Mouse (Mus musculus): ENCODE results near the gene Gm28047. TPM values are rescaled to one million over a fixed set of nuclear protein-coding genes. Genes with fewer than 3 reads are reported as not detected.

Gm28047 gene
- polyA plus RNA-seq, 1 experiment from 2014 or later: not detected

DNA sequence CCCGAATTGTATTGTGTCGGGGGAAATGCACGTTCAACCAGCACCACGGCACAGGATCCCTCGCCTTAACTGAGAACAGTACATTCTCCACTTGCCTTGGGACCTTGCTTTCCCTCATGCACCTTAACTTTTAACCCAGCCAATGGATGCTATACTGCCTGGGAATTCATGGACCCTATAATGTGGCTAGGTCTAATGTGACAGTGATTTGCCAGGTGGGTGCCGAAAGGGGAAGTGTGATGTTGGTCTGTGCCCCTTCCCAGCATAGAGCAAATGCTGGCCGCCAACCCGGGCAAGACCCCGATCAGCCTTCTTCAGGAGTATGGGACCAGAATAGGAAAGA, 106.0 kb downstream of the Gm28047 start:
- no peaks in the 10 kb centered on the region for H3K9me3 ChIP-seq (replicated peaks)
- H3K9ac ChIP-seq: peak overlapping the region; percentile 85
- H3K36me3 ChIP-seq: peaks cover 35% of the 10 kb centered on the region
- H3K4me1 ChIP-seq: peaks cover 34% of the 10 kb centered on the region
- H3K27me3 ChIP-seq: no peaks in the 10 kb centered on the region
- H3K27ac ChIP-seq: peak overlapping the region; percentile 100
- peak overlapping the region; percentile 81 for H3K4me2 ChIP-seq
- WGBS: 17% methylated on average over 9 of the region's 9 CpGs
- peak overlapping the region; percentile 80 for H3K4me3 ChIP-seq (replicated peaks)
- no peak; the same call in 1 of the 2 replicates for ATAC-seq (replicated peaks; ENCODE audit: low FRiP score)

DNA sequence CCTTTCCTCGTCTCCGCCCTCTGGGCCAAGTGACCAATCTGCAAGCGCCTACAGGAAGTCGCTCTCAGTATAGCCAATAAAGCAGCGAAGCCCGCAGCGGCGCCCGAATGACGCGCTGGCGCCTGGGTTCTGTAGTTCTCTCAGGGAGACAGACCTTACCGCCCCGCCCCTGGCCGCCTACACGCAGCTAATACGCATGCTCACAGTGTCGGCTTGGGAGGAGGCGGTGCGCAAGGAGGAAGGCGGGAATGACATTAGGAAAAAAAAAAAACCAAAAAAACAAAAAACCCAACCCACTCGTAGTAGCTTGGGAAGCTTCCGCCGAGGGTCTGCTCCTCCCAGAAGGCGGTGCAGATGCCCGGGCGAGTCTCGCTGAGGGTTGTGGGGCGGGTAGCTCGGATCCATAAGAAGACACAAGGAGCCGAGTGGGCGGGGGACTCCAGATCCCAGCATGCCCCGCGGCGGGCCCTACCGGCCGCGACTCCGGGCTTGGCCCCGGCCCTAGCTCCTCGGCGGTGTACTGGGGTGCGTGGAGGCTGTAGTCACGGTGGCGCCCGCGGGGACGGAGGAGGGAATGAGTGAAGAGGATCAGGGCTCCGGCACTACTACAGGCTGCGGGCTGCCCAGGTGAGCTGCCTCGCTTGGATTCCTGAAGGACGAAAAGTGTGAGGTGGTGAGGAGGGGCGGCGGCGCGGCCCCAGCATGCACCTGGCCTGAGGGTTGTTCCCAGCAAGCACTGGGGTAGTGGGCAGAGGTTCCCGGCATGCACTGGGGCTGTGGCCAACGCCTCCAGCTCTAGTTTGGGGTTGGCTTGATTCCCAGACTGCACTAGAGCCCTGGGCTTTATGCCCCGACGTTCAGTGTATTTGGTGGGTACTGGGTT, 106.7 kb downstream of the Gm28047 start, which contains the start of gene Tarbp2:
Tarbp2 (plus strand) TSS at position 217 of the 883 bp plus-strand sequence.
- H3K27me3 ChIP-seq: no peaks in the 10 kb centered on the region
- no peaks in the 10 kb centered on the region for H3K9me3 ChIP-seq (replicated peaks)
- peak; percentile 93 for ATAC-seq (replicated peaks; ENCODE audit: low FRiP score)
- H3K27ac ChIP-seq: peak within 1 kb of the TSS; percentile 100
- peak within 1 kb of the TSS; percentile 80 for H3K4me3 ChIP-seq (replicated peaks)
- 0% methylated on average over 60 of the region's 60 CpGs for WGBS
- peak within 1 kb of the TSS; percentile 81 for H3K4me2 ChIP-seq
- H3K36me3 ChIP-seq: peaks cover 31% of the 10 kb centered on the region
- H3K4me1 ChIP-seq: peaks cover 34% of the 10 kb centered on the region
- peak within 1 kb of the TSS; percentile 85 for H3K9ac ChIP-seq

DNA sequence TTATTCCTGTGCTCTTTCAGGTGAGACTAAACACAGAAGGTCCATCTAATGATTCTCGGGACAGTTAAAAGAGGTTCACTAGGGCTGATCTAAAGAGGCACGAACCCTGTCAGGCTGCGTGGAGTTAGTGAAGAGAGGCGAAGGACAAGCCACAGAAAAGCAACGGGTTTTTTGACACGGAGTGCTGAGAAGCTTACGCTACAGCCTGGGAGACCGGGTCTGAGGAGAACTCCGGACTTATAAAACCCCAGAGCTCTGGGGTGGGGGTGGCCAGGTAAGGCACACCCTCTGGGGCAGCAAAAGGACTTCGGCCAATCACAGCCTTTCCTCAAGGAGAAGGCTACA, 107.3 kb downstream of the Gm28047 start:
- H3K4me2 ChIP-seq: peak overlapping the region; percentile 81
- no peaks in the 10 kb centered on the region for H3K27me3 ChIP-seq
- no peak for ATAC-seq (replicated peaks; ENCODE audit: low FRiP score)
- WGBS: 0% methylated on average over 10 of the region's 10 CpGs
- peak overlapping the region; percentile 80 for H3K4me3 ChIP-seq (replicated peaks)
- peak overlapping the region; percentile 61 for H3K9ac ChIP-seq
- peaks cover 40% of the 10 kb centered on the region for H3K4me1 ChIP-seq
- peak overlapping the region; percentile 100 for H3K27ac ChIP-seq
- H3K9me3 ChIP-seq (replicated peaks): no peaks in the 10 kb centered on the region
- peaks cover 26% of the 10 kb centered on the region for H3K36me3 ChIP-seq

- WGBS: under 1% methylated on average over 43 of the region's 43 CpGs
- H3K36me3 ChIP-seq: peaks cover 18% of the 10 kb centered on the region
- H3K9ac ChIP-seq: peak within 1 kb of the TSS; percentile 61
- H3K4me1 ChIP-seq: peaks cover 47% of the 10 kb centered on the region
- H3K27me3 ChIP-seq: no peaks in the 10 kb centered on the region
- H3K4me3 ChIP-seq (replicated peaks): peak within 1 kb of the TSS; percentile 80
- ATAC-seq (replicated peaks; ENCODE audit: low FRiP score): peak; percentile 10
- peak within 1 kb of the TSS; percentile 81 for H3K4me2 ChIP-seq
- peak within 1 kb of the TSS; percentile 100 for H3K27ac ChIP-seq
- no peaks in the 10 kb centered on the region for H3K9me3 ChIP-seq (replicated peaks)
These were observed 108.0 kb downstream of the Gm28047 start, which contains the start of gene Map3k12 for GRCm38 (mm10) chr15:102516728-102517404. Gene Map3k12 (minus strand): TSS chr15:102517064.

DNA sequence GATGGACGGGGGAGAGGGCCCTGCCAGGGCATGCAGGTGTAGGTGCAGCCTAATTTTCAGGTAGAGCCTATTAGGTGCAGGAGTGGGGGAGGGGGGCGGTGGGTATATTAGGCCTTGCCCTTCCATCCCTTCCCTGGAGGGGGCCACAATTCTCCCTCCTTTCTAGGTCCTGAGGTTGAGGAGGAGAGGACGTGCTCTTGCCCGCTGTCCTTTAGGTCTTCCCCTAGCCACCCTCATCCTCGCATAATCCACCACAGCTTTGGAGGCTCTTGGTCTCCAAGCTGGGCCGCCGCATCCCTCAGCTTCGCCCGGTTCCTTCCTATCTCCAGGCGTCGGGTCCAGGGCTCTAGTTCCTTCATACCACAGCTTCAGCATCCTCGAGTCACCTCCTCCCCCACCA, 108.6 kb downstream of the Gm28047 start:
- Histone ChIP-seq H3K9me3 (replicated peaks) (no peaks in the 10 kb centered on the region), H3K4me2 (peak overlapping the region; percentile 81), H3K27ac (peak overlapping the region; percentile 100), H3K4me3 (replicated peaks) (peak overlapping the region; percentile 80), H3K9ac (peak overlapping the region; percentile 61), H3K27me3 (no peaks in the 10 kb centered on the region), H3K36me3 (peaks cover 13% of the 10 kb centered on the region), H3K4me1 (peaks cover 53% of the 10 kb centered on the region)
- no peak for ATAC-seq (replicated peaks; ENCODE audit: low FRiP score)
- under 1% methylated on average over 12 of the region's 12 CpGs for WGBS

DNA sequence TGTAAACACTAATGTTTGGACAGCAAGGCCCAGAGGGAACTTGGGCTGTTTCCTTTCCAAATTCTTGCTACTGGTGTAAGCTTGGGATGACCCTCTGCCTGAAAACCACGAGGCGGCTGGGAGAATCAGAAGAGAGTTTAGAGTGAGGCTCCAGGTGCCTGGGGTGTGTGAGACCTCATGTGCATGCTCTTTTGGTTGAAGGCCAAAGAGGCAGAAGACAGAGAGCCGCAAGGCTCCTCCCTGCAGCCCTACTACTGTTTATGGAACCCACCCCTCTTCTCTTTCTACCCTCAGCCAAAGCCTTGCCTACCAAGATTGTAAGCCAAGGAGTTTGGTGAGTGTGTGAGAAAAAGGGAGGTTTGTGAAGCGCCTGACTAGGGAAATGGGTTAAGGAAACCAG, 109.1 kb downstream of the Gm28047 start:
- H3K9ac ChIP-seq: peak overlapping the region; percentile 61; the same call in 1 of the 2 replicates
- peak overlapping the region; percentile 100 for H3K27ac ChIP-seq
- peaks cover 56% of the 10 kb centered on the region for H3K4me1 ChIP-seq
- H3K9me3 ChIP-seq (replicated peaks): no peaks in the 10 kb centered on the region
- no peaks in the 10 kb centered on the region for H3K27me3 ChIP-seq
- no peak for ATAC-seq (replicated peaks; ENCODE audit: low FRiP score)
- peaks cover 8% of the 10 kb centered on the region for H3K36me3 ChIP-seq
- peak overlapping the region; percentile 80 for H3K4me3 ChIP-seq (replicated peaks)
- H3K4me2 ChIP-seq: peak overlapping the region; percentile 81
- 43% methylated on average over 4 of the region's 4 CpGs for WGBS

GRCm38 (mm10) chr15:102515261-102515660, 109.6 kb downstream of the Gm28047 start:
- WGBS: 86% methylated on average over 2 of the region's 2 CpGs
- peak overlapping the region; percentile 81 for H3K4me2 ChIP-seq
- ATAC-seq (replicated peaks; ENCODE audit: low FRiP score): no peak

DNA sequence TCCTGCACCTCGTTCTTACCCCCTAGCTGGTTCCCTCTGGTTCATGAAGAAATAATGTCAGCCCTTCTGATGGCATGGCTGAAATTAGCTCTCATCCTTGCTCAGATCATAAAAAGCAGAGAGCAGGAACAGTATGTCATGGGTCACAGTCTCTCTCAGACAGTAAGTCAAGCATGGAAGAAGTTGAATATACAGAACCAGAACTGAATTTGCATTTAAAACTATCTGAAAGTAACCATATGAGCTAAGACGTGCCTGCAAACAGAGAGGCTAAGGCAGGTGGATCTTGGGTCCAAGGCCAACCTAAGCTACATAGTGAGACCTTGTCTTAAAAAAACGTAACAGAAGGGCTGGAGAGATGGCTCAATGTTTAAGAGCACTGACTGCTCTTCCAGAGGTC, 111.9 kb downstream of the Gm28047 start:
- Histone ChIP-seq H3K4me1 (peaks cover 59% of the 10 kb centered on the region), H3K9me3 (replicated peaks) (no peaks in the 10 kb centered on the region), H3K36me3 (0 out of 2 replicates have a peak, but pooled peaks cover 3% of the 10 kb centered on the region), H3K4me3 (replicated peaks) (no peak overlapping the region), H3K9ac (no peak overlapping the region), H3K27ac (0 out of 2 replicates have a peak overlapping the region, but pooled peaks have one; percentile 88), H3K4me2 (no peak overlapping the region), H3K27me3 (no peaks in the 10 kb centered on the region)
- no peak for ATAC-seq (replicated peaks; ENCODE audit: low FRiP score)
- 59% methylated on average over 3 of the region's 3 CpGs for WGBS

More at GRCm38 (mm10) chr15:102515261-102515660, 109.6 kb downstream of the Gm28047 start:
- no peak overlapping the region for H3K27ac ChIP-seq
- peaks cover 2% of the 10 kb centered on the region; the same call in 1 of the 2 replicates for H3K36me3 ChIP-seq
- no peaks in the 10 kb centered on the region for H3K27me3 ChIP-seq
- no peaks in the 10 kb centered on the region for H3K9me3 ChIP-seq (replicated peaks)
- peaks cover 56% of the 10 kb centered on the region for H3K4me1 ChIP-seq
- no peak overlapping the region for H3K9ac ChIP-seq
- peak overlapping the region; percentile 80; the same call in 1 of the 2 replicates for H3K4me3 ChIP-seq (replicated peaks)

GRCm38 (mm10) chr15:102512471-102512870, 112.4 kb downstream of the Gm28047 start:
- no peak overlapping the region for H3K4me3 ChIP-seq (replicated peaks)
- H3K4me2 ChIP-seq: no peak overlapping the region
- peak overlapping the region; percentile 88; the same call in 1 of the 2 replicates for H3K27ac ChIP-seq
- H3K4me1 ChIP-seq: peaks cover 59% of the 10 kb centered on the region
- H3K9me3 ChIP-seq (replicated peaks): no peaks in the 10 kb centered on the region
- no peak overlapping the region for H3K9ac ChIP-seq
- 0 out of 2 replicates have a peak, but pooled peaks cover 3% of the 10 kb centered on the region for H3K36me3 ChIP-seq
- no peak for ATAC-seq (replicated peaks; ENCODE audit: low FRiP score)
- no peaks in the 10 kb centered on the region for H3K27me3 ChIP-seq

DNA sequence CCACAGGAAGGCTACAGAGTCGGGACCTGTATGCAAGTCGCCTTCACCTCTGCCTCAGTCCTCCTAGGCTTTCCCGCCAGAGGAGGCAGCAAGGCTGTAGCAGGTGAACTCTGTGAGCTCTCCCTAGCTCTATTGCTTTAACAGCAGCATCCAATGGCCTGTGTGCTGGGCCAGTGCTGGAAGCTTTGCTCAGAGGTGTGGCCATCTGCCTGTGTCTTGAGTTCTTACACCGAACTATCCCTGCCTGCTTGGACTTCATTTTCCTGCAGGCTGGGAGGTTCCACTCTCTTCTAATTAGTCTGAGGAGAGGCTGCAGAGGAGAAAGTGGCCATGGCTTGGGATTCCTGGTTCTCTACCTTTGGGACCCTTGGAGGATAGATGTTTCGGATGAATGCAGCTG, 112.9 kb downstream of the Gm28047 start:
- H3K4me2 ChIP-seq: peak overlapping the region; percentile 88
- no peak overlapping the region for H3K9ac ChIP-seq
- H3K9me3 ChIP-seq (replicated peaks): no peaks in the 10 kb centered on the region
- peaks cover 3% of the 10 kb centered on the region; the same call in 1 of the 2 replicates for H3K36me3 ChIP-seq
- 26% methylated on average over 5 of the region's 5 CpGs for WGBS
- H3K27ac ChIP-seq: peak overlapping the region; percentile 88
- ATAC-seq (replicated peaks; ENCODE audit: low FRiP score): no peak
- H3K27me3 ChIP-seq: no peaks in the 10 kb centered on the region
- H3K4me1 ChIP-seq: peaks cover 59% of the 10 kb centered on the region
- 0 out of 2 replicates have a peak overlapping the region, but pooled peaks have one; percentile 63 for H3K4me3 ChIP-seq (replicated peaks)

GRCm38 (mm10) chr15:102511285-102511833, 113.5 kb downstream of the Gm28047 start:
- H3K9me3 ChIP-seq (replicated peaks): no peaks in the 10 kb centered on the region
- H3K9ac ChIP-seq: no peak overlapping the region
- H3K4me2 ChIP-seq: peak overlapping the region; percentile 88
- ATAC-seq (replicated peaks; ENCODE audit: low FRiP score): no peak; the same call in 1 of the 2 replicates
- whole genome bisulfite sequencing: 9% methylated on average over 6 of the region's 6 CpGs
- peaks cover 61% of the 10 kb centered on the region for H3K4me1 ChIP-seq
- no peaks in the 10 kb centered on the region for H3K27me3 ChIP-seq
- peak overlapping the region; percentile 88 for H3K27ac ChIP-seq
- peak overlapping the region; percentile 63 for H3K4me3 ChIP-seq (replicated peaks)
- H3K36me3 ChIP-seq: peaks cover 7% of the 10 kb centered on the region; the same call in 1 of the 2 replicates

All from kidney, embryonic 15.5 days (tissue).